Mouse (Mus musculus): ENCODE results near the gene Slfn3. TPM values are rescaled to one million over a fixed set of nuclear protein-coding genes. Genes with fewer than 3 reads are reported as not detected.
A peak's percentile ranks its signal among the peaks of the same experiment; 100 is the strongest.
"Not testable (repeated sequence)": the region's sequence is repeated elsewhere in the genome, so short reads cannot be mapped to it uniquely, and the experiment has no call there.

The Slfn3 gene
- total and polyA plus RNA-seq, 2 experiments from 2014 or later: 0.98 to 2.6 TPM

DNA sequence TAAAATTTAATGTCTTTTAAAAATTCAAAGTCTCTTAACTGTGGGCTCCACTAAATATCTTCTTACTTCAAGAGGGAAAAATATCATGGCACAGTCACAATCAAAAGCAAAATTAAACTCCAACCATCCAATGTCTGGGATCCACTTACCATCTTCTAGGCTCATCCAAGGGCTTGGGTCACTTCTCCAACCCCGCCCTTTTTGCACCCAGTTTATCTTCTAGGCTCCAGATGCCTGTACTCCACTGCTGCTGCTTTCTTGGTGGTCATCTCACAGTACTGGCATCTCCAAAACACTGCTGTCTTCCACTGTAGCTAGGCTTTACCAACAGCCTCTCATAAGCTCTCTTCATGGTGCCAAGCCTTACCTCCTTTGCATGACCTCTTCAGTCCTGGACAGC, 25.0 kb downstream of the Slfn3 start:
- Histone ChIP-seq H3K9ac (replicated peaks; ENCODE audit: low read depth, low read length) (no peak overlapping the region), H3K27ac (ENCODE audit: low read depth) (no peak overlapping the region), H3K4me1 (ENCODE audit: control insufficient read depth, insufficient read depth) (no peaks in the 10 kb centered on the region), H3K27me3 (ENCODE audit: control insufficient read depth, insufficient read depth, low read length) (no peaks in the 10 kb centered on the region), H3K4me3 (ENCODE audit: low read depth, low read length) (no peak overlapping the region), H3K36me3 (replicated peaks; ENCODE audit: control insufficient read depth, insufficient read depth, low read length) (no peaks in the 10 kb centered on the region), H3K4me2 (ENCODE audit: low read depth, low read length) (no peak overlapping the region), H3K9me3 (replicated peaks; ENCODE audit: control insufficient read depth, low read length) (no peaks in the 10 kb centered on the region)
- DNase-seq (ENCODE audit: low spot score) (no peak), ATAC-seq (ENCODE audit: insufficient read depth, low read depth) (no peak)
- no peak for TF ChIP-seq CTCF (IDR thresholded peaks at IDR 0.05; ENCODE audit: low read depth)
- TF ChIP-seq EP300 (IDR thresholded peaks at IDR 0.05; ENCODE audit: low read depth): no peak
- WGBS: 53% methylated on average over 1 of the region's 1 CpGs

DNA sequence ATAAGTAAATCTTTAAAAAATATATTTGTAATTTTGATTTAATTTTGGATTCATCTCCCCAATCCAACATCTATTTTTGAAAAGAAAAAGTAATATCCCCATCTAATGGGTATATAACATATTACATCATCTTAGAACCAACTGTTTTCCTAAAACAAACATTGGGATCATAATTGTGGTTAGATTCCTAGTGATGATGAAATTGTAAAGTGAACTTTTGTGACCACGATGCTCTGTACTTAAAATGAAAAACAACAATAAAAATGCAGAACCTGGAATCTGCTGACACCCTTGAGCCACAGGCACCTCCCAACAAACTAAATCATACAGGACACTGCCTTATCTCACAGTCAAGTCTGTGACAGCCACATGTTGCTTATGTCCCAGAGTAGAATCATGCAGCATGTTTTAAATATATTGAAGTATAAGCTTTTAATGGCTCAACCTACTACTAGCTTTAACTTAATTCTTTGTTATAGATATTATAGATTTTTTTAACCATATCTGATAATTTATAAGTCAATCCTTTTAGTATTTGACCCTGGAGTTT, 30.3 kb downstream of the Slfn3 start:
- no peak overlapping the region for H3K4me2 ChIP-seq (ENCODE audit: low read depth, low read length)
- TF ChIP-seq CTCF (IDR thresholded peaks at IDR 0.05; ENCODE audit: low read depth): no peak
- no peak for TF ChIP-seq EP300 (IDR thresholded peaks at IDR 0.05; ENCODE audit: low read depth)
- H3K9ac ChIP-seq (replicated peaks; ENCODE audit: low read depth, low read length): no peak overlapping the region
- H3K27me3 ChIP-seq (ENCODE audit: control insufficient read depth, insufficient read depth, low read length): no peaks in the 10 kb centered on the region
- no peak overlapping the region for H3K27ac ChIP-seq (ENCODE audit: low read depth)
- no peaks in the 10 kb centered on the region for H3K36me3 ChIP-seq (replicated peaks; ENCODE audit: control insufficient read depth, insufficient read depth, low read length)
- H3K9me3 ChIP-seq (replicated peaks; ENCODE audit: control insufficient read depth, low read length): no peaks in the 10 kb centered on the region
- ATAC-seq (ENCODE audit: insufficient read depth, low read depth) (no peak), DNase-seq (ENCODE audit: low spot score) (no peak)
- H3K4me3 ChIP-seq (ENCODE audit: low read depth, low read length): no peak overlapping the region
- H3K4me1 ChIP-seq (ENCODE audit: control insufficient read depth, insufficient read depth): no peaks in the 10 kb centered on the region
- 77% methylated on average over 1 of the region's 1 CpGs for WGBS

GRCm38 (mm10) chr11:83223367-83223766, 32.2 kb downstream of the Slfn3 start:
- no peak for ATAC-seq (ENCODE audit: insufficient read depth, low read depth)
- peak overlapping the region; percentile 13; the same call in 1 of the 2 replicates for H3K4me3 ChIP-seq (ENCODE audit: low read depth, low read length)

GRCm38 (mm10) chr11:83223793-83224192, 32.7 kb downstream of the Slfn3 start:
- not testable (repeated sequence) for H3K36me3 ChIP-seq (replicated peaks; ENCODE audit: control insufficient read depth, insufficient read depth, low read length); ATAC-seq (ENCODE audit: insufficient read depth, low read depth); H3K9me3 ChIP-seq (replicated peaks; ENCODE audit: control insufficient read depth, low read length); H3K27ac ChIP-seq (ENCODE audit: low read depth); H3K4me1 ChIP-seq (ENCODE audit: control insufficient read depth, insufficient read depth); DNase-seq (ENCODE audit: low spot score); H3K27me3 ChIP-seq (ENCODE audit: control insufficient read depth, insufficient read depth, low read length); H3K9ac ChIP-seq (replicated peaks; ENCODE audit: low read depth, low read length)
- Histone ChIP-seq H3K4me3 (ENCODE audit: low read depth, low read length) (peak overlapping the region; percentile 13; the same call in 1 of the 2 replicates), H3K4me2 (ENCODE audit: low read depth, low read length) (peak overlapping the region; percentile 10; the same call in 1 of the 2 replicates)
- WGBS: 64% methylated on average over 5 of the region's 5 CpGs

More at GRCm38 (mm10) chr11:83223367-83223766, 32.2 kb downstream of the Slfn3 start:
- WGBS: 66% methylated on average over 7 of the region's 7 CpGs
- Histone ChIP-seq H3K27ac (ENCODE audit: low read depth) (no peak overlapping the region), H3K9me3 (replicated peaks; ENCODE audit: control insufficient read depth, low read length) (no peaks in the 10 kb centered on the region), H3K9ac (replicated peaks; ENCODE audit: low read depth, low read length) (no peak overlapping the region), H3K4me1 (ENCODE audit: control insufficient read depth, insufficient read depth) (no peaks in the 10 kb centered on the region), H3K27me3 (ENCODE audit: control insufficient read depth, insufficient read depth, low read length) (no peaks in the 10 kb centered on the region), H3K4me2 (ENCODE audit: low read depth, low read length) (peak overlapping the region; percentile 10; the same call in 1 of the 2 replicates), H3K36me3 (replicated peaks; ENCODE audit: control insufficient read depth, insufficient read depth, low read length) (no peaks in the 10 kb centered on the region)
- no peak for DNase-seq (ENCODE audit: low spot score)
- no peak for TF ChIP-seq CTCF (IDR thresholded peaks at IDR 0.05; ENCODE audit: low read depth)
- no peak for TF ChIP-seq EP300 (IDR thresholded peaks at IDR 0.05; ENCODE audit: low read depth)

DNA sequence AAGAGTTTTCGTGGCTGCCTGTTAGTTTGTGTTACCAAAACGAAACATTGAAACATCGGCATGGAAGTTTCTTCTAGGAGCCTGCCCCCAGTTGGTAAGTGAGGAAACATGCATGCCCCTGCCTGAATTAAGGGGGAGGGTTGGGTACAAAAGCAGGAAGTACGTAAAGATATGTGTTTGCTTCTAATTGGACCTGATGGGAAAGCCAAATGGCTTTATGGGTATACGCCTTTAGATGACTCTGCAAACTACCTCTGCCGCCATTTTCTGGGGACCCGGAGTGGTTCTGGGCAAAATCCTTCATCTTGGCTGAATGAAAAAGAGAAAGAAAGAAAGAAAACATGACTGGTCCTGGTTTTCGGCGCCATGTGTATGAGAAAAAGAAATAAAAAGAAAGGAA, 33.1 kb downstream of the Slfn3 start:
- Histone ChIP-seq H3K9ac (replicated peaks; ENCODE audit: low read depth, low read length) (no peak overlapping the region), H3K4me3 (ENCODE audit: low read depth, low read length) (peak overlapping the region; percentile 27; the same call in 1 of the 2 replicates), H3K4me1 (ENCODE audit: control insufficient read depth, insufficient read depth) (no peaks in the 10 kb centered on the region), H3K27ac (ENCODE audit: low read depth) (no peak overlapping the region), H3K27me3 (ENCODE audit: control insufficient read depth, insufficient read depth, low read length) (no peaks in the 10 kb centered on the region), H3K36me3 (replicated peaks; ENCODE audit: control insufficient read depth, insufficient read depth, low read length) (no peaks in the 10 kb centered on the region), H3K9me3 (replicated peaks; ENCODE audit: control insufficient read depth, low read length) (no peaks in the 10 kb centered on the region), H3K4me2 (ENCODE audit: low read depth, low read length) (no peak overlapping the region; the same call in 1 of the 2 replicates)
- TF ChIP-seq CTCF (IDR thresholded peaks at IDR 0.05; ENCODE audit: low read depth): no peak
- TF ChIP-seq EP300 (IDR thresholded peaks at IDR 0.05; ENCODE audit: low read depth): no peak
- ATAC-seq (ENCODE audit: insufficient read depth, low read depth) (no peak), DNase-seq (ENCODE audit: low spot score) (no peak)
- 82% methylated on average over 9 of the region's 9 CpGs for WGBS

DNA sequence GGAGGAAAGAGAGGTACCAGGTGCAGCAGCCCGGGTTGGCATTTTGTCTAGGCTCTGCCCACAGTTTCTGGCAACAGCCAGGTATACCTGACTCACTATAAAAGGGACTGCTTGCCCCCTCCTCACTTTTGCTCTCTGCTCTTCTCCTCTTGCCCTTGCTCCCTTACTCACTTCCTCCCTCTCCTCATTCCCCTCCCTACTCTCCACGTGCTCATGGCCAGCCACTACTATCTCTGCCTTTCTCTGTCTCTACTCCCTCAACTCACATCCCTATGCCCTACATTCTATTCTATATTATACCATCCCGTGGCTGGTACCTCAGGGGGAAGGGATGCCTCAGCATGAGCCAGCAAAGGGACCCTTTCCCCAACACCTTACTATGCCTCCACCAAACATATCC, 33.6 kb downstream of the Slfn3 start:
- H3K9ac ChIP-seq (replicated peaks; ENCODE audit: low read depth, low read length): no peak overlapping the region
- H3K4me1 ChIP-seq (ENCODE audit: control insufficient read depth, insufficient read depth): no peaks in the 10 kb centered on the region
- ATAC-seq (ENCODE audit: insufficient read depth, low read depth) (no peak), DNase-seq (ENCODE audit: low spot score) (no peak)
- H3K4me3 ChIP-seq (ENCODE audit: low read depth, low read length): peak overlapping the region; percentile 27; the same call in 1 of the 2 replicates
- no peak overlapping the region; the same call in 1 of the 2 replicates for H3K4me2 ChIP-seq (ENCODE audit: low read depth, low read length)
- no peaks in the 10 kb centered on the region for H3K36me3 ChIP-seq (replicated peaks; ENCODE audit: control insufficient read depth, insufficient read depth, low read length)
- no peaks in the 10 kb centered on the region for H3K9me3 ChIP-seq (replicated peaks; ENCODE audit: control insufficient read depth, low read length)
- 48% methylated on average over 3 of the region's 3 CpGs for WGBS
- TF ChIP-seq EP300 (IDR thresholded peaks at IDR 0.05; ENCODE audit: low read depth) (no peak), CTCF (IDR thresholded peaks at IDR 0.05; ENCODE audit: low read depth) (no peak)
- no peak overlapping the region for H3K27ac ChIP-seq (ENCODE audit: low read depth)
- no peaks in the 10 kb centered on the region for H3K27me3 ChIP-seq (ENCODE audit: control insufficient read depth, insufficient read depth, low read length)

Data from heart, postnatal 0 days (tissue).